8 mouse cellular contexts compared by ENCODE assay signal in the genomic region with DNA sequence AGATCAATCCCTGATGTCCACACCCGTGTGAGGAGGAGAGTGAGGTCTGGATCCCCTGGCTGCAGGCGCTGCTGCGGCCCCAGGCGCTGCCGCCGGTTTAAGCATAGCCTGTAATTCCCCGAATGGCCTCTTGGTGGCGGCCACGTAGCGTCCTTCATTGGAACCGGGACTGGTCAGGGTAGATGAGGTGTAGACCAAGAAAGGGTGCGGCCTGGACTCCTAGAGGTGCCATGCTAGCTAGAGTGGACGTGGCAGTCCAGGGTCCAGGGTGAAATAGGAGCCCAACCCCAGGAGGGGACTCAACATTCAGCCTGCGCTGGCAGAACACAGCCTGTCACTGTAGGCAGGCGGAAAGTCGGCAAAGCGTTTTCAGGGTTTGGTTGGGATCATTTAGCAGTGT. TPM values are rescaled to one million over a fixed set of nuclear protein-coding genes. Genes with fewer than 3 reads are reported as not detected.
DNase-seq lines count a peak whose midpoint lies in the region; ATAC-seq lines count a peak whose summit lies in the region.

No protein-coding gene starts in this region.

- peak; percentile 76 to 83 for DNase-seq in gastrocnemius, adult 8-10 months (ENCODE audit: low spot score in 2 of 2)
- peak; percentile 66 for DNase-seq in hindlimb bud, embryonic 11.5 days (ENCODE audit: extremely low spot score, low read depth, low spot score)
- DNase-seq in left cerebral cortex, adult 8-10 months (ENCODE audit: low spot score in 2 of 2) = peak; percentile 57 to 85
- peak; percentile 80 to 87 for DNase-seq in right cerebral cortex, postnatal 10 days (ENCODE audit: low spot score in 2 of 2)
- peak; percentile 93 for DNase-seq in urinary bladder, postnatal 14 days (ENCODE audit: low spot score)

- ATAC-seq in activated CD4-positive, CD25-positive, alpha-beta regulatory T cell, adult 4 months = peak; percentile 54
- ATAC-seq in common myeloid progenitor, adult 5-6 weeks (replicated peaks; ENCODE audit: low read depth, poor library complexity, severe bottlenecking) = peak; percentile 69
- ATAC-seq in megakaryocyte, adult 5-6 weeks (ENCODE audit: poor library complexity, severe bottlenecking) = peak; percentile 79

RNA-seq across cellular contexts. Expression of a gene that starts 14.9 kb away (rescaled TPM):
- polyA plus RNA-seq in activated CD4-positive, CD25-positive, alpha-beta regulatory T cell, adult 4 months (2017; shearing (Covaris generic)) = not detected
- total RNA-seq in common myeloid progenitor, adult 5-6 weeks (2017) = not detected in 2 replicates
- under 1 TPM in 1 of 4 experiments, not detected in 3; 0.29 TPM for total RNA-seq in gastrocnemius, adult 8-10 months (2022)
- total RNA-seq in left cerebral cortex, adult 8-10 months (2022) = under 1 TPM in 1 of 4 experiments, not detected in 3; 0.17 TPM
- not detected in 2 replicates for total RNA-seq in megakaryocyte, adult 5-6 weeks (2015)
- total RNA-seq in megakaryocyte, adult 5-6 weeks (2017) = not detected in 2 replicates

RNA-seq across cellular contexts. Expression of a gene that starts 24.0 kb away (rescaled TPM):
- 10 to 100 TPM in 1 of 2 experiments, 1 to 10 TPM in 1; 9.7 to 12.3 TPM for polyA plus RNA-seq in activated CD4-positive, CD25-positive, alpha-beta regulatory T cell, adult 4 months (2017; shearing (Covaris generic))
- 8.2 and 12.1 TPM in 2 replicates for total RNA-seq in common myeloid progenitor, adult 5-6 weeks (2017)
- 1 to 10 TPM; 1.9 to 5.0 (median 3.1) TPM for total RNA-seq in gastrocnemius, adult 8-10 months (2022)
- total RNA-seq in left cerebral cortex, adult 8-10 months (2022) = 10 to 100 TPM; 21.2 to 25.8 (median 24.0) TPM
- total RNA-seq in megakaryocyte, adult 5-6 weeks (2015) = 9.3 and 14.7 TPM in 2 replicates
- total RNA-seq in megakaryocyte, adult 5-6 weeks (2017) = 12.8 and 17.2 TPM in 2 replicates

RNA-seq across cellular contexts. Expression of a gene that starts 31.2 kb away (rescaled TPM):
- 10 to 100 TPM; 73.5 to 74.7 TPM for polyA plus RNA-seq in activated CD4-positive, CD25-positive, alpha-beta regulatory T cell, adult 4 months (2017; shearing (Covaris generic))
- 121 and 140 TPM in 2 replicates for total RNA-seq in common myeloid progenitor, adult 5-6 weeks (2017)
- total RNA-seq in gastrocnemius, adult 8-10 months (2022) = 100 to 1,000 TPM; 121 to 138 (median 132) TPM
- 10 to 100 TPM; 63.2 to 67.7 (median 64.4) TPM for total RNA-seq in left cerebral cortex, adult 8-10 months (2022)
- total RNA-seq in megakaryocyte, adult 5-6 weeks (2015) = 34.3 and 35.6 TPM in 2 replicates
- 25.4 and 41.7 TPM in 2 replicates for total RNA-seq in megakaryocyte, adult 5-6 weeks (2017)

RNA-seq across cellular contexts. Expression of a gene that starts 33.9 kb away (rescaled TPM):
- 100 to 1,000 TPM; 121 to 128 TPM for polyA plus RNA-seq in activated CD4-positive, CD25-positive, alpha-beta regulatory T cell, adult 4 months (2017; shearing (Covaris generic))
- 26.5 and 31.0 TPM in 2 replicates for total RNA-seq in common myeloid progenitor, adult 5-6 weeks (2017)
- total RNA-seq in gastrocnemius, adult 8-10 months (2022) = 10 to 100 TPM; 18.6 to 20.5 (median 20.1) TPM
- total RNA-seq in left cerebral cortex, adult 8-10 months (2022) = 10 to 100 TPM; 71.6 to 75.9 (median 74.1) TPM
- 79.7 and 83.0 TPM in 2 replicates for total RNA-seq in megakaryocyte, adult 5-6 weeks (2015)
- total RNA-seq in megakaryocyte, adult 5-6 weeks (2017) = 18.3 and 30.5 TPM in 2 replicates

RNA-seq across cellular contexts. Expression of a gene that starts 35.3 kb away (rescaled TPM):
- not detected for polyA plus RNA-seq in activated CD4-positive, CD25-positive, alpha-beta regulatory T cell, adult 4 months (2017; shearing (Covaris generic))
- total RNA-seq in common myeloid progenitor, adult 5-6 weeks (2017) = not detected in 2 replicates
- 100 to 1,000 TPM; 157 to 382 (median 178) TPM for total RNA-seq in gastrocnemius, adult 8-10 months (2022)
- total RNA-seq in left cerebral cortex, adult 8-10 months (2022) = not detected
- not detected in 2 replicates for total RNA-seq in megakaryocyte, adult 5-6 weeks (2015)
- not detected in 2 replicates for total RNA-seq in megakaryocyte, adult 5-6 weeks (2017)

Comparison
In these comparisons a context has a peak if more than half of its experiments do, and no peak if none do; other contexts are left out.
1. Peak in every context shown above with its lines: DNase-seq and ATAC-seq.